Mouse (Mus musculus) liver, postnatal 0 days (tissue): ENCODE measurements around the gene Amer3.

Experiments used
- CTCF ChIP-seq: sonication (generic); IDR thresholded peaks from 2 replicates; pipeline ENCODE4 v1.5.1; 2016; ENCODE audit warnings: antibody characterized with exemption, low read depth
- EP300 ChIP-seq: IDR thresholded peaks from 2 replicates; pipeline ENCODE4 v1.6.1; 2016; ENCODE audit warnings: antibody characterized with exemption, low read depth, mild to moderate bottlenecking

GRCm38 (mm10) chr1:34601323-34602047, 22.0 kb downstream of the Amer3 start:
- TF ChIP-seq CTCF (no peak), EP300 (no peak)
